Mouse (Mus musculus) embryonic facial prominence, embryonic 15.5 days (tissue): Measurements from ENCODE around the gene Myo1h. TPM values are rescaled to one million over a fixed set of nuclear protein-coding genes. Genes with fewer than 3 reads are reported as not detected.

ENCODE experiments used
- ATAC-seq: fragments of 200-750 bp; cut with Nextera tagmentation; 2 replicates; pipeline ENCODE4 v1.8.0; 2017; ENCODE audit warnings: low read depth, moderate TSS enrichment; ENCODE audit not compliant: insufficient number of reproducible peaks, low FRiP score, low TSS enrichment
- H3K27ac ChIP-seq: fragments of 300-500 bp; sonication (generic); replicated peaks from 2 replicates; pipeline ENCODE4 v1.5.1; 2015; ENCODE audit warnings: mild to moderate bottlenecking, inconsistent platforms
- H3K27me3 ChIP-seq: fragments of 300-500 bp; sonication (generic); 2 replicates; pipeline ENCODE4 v1.6.1; 2015; ENCODE audit warnings: inconsistent platforms
- H3K36me3 ChIP-seq: fragments of 300-500 bp; sonication (generic); 2 replicates; pipeline ENCODE4 v1.6.1; 2015; ENCODE audit warnings: mild to moderate bottlenecking, inconsistent platforms
- H3K4me1 ChIP-seq: fragments of 300-500 bp; sonication (generic); 2 replicates; pipeline ENCODE4 v1.6.1; 2015; ENCODE audit warnings: inconsistent platforms
- H3K4me2 ChIP-seq: fragments of 300-500 bp; sonication (generic); replicated peaks from 2 replicates; pipeline ENCODE4 v1.6.1; 2015; ENCODE audit warnings: mild to moderate bottlenecking, inconsistent platforms
- H3K4me3 ChIP-seq: fragments of 300-500 bp; sonication (generic); replicated peaks from 2 replicates; pipeline ENCODE4 v1.5.1; 2015; ENCODE audit warnings: mild to moderate bottlenecking, inconsistent platforms
- H3K9ac ChIP-seq: fragments of 300-500 bp; sonication (generic); 2 replicates; pipeline ENCODE4 v1.6.1; 2015; ENCODE audit warnings: inconsistent platforms
- H3K9me3 ChIP-seq: fragments of 300-500 bp; sonication (generic); replicated peaks from 2 replicates; pipeline ENCODE4 v1.6.1; 2016; ENCODE audit warnings: inconsistent platforms
- WGBS: fragments of 180-500 bp; shearing (Covaris S2); methylation state at CpG from one replicate; pipeline ENCODE4 v1.1.7; 2015; 5-methylcytosine and 5-hydroxymethylcytosine counted together
- polyA plus RNA-seq: library from polyadenylated mRNA; unstranded; fragments of >200 nt; fragmentation: Nextera tagmentation; extraction: Ambion mirVana; gene quantifications from 2 replicates; pipeline ENCODE4 v1.2.1, GENCODE M21; 2015

Myo1h gene
- polyA plus RNA-seq, 1 experiment from 2014 or later: 5.8 TPM

DNA sequence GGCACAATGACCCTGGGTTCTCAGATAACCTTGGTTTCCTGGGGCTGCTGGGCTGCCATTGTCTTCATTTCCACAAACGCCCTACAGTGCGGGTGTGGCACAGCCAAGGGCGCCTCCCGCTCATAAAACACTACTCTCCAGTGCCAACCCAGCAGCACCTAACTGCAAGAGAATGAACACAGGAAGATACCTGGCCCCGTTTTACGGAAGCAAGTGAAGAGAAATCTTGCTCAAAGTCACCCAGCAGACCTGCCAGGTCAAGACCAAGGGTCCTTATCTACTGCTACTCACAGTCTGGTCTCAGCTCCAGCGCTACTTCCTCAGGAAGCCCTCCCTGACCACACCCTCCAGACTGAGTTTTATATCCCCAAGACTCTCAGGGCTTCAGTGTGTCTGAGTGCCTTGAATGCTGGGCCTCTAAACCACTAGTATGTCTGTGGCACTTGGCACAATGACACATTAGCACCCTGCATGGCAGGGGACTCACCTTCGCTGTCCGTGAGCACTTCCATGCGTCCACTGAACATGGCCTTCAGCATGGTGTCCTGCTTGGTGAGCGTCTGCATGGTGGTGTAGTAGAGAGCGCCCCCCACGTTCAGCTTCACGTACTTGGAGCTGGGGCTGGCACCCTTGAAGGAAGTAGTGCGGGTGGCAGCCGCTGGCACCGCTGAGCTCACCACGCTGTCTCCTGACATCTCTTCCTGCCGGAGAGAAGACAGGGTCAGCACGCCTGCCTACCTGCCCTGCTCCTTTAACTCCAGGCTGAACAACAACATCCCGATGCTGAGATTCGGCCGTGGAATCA, 85.6 kb downstream of the Myo1h start:
- Histone ChIP-seq H3K36me3 (peaks cover 35% of the 10 kb centered on the region), H3K4me2 (no peak overlapping the region), H3K9me3 (no peaks in the 10 kb centered on the region), H3K9ac (no peak overlapping the region; the same call in 1 of the 2 replicates), H3K4me1 (peaks cover 96% of the 10 kb centered on the region), H3K4me3 (no peak overlapping the region), H3K27ac (no peak overlapping the region), H3K27me3 (no peaks in the 10 kb centered on the region)
- ATAC-seq: no peak
- WGBS: 85% methylated on average over 23 of the region's 23 CpGs

DNA sequence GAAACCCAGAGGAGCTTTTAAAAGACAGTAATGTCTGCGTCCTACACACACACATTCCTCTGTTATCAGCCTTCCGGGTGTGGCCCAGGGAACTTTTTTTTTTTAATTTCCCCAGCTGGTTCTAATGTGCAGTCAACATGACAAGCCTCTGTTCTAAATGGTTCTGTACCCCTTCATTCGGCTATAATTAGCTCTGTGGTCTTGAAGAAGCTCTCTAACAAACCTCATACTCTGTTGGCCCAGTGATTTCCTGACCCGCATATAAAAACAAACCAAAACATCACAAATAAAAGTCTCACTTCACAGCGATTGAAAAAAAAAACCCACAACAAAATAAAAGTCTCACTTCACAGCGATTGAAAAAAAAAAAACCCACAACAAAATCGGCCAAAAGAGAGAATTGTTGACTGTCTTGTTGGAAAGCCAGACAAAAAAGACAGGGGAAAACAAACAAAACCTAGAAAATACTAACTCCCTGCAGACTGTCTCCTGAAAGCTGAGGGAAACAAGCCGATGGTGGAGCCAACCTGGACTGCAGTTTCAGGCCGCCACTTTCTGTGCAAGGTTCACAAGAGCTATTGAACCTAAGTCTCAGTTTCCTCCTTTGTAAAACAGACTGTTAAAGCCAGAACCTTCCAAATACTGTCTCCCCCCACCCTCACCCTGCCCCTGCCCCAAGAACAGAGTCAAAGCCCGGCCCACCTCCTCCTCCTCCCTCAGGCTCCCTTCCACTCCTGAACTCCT, 89.4 kb downstream of the Myo1h start:
- Histone ChIP-seq H3K9ac (0 out of 2 replicates have a peak overlapping the region, but pooled peaks have one; percentile 77), H3K9me3 (no peaks in the 10 kb centered on the region), H3K27ac (peak overlapping the region; percentile 88), H3K27me3 (no peaks in the 10 kb centered on the region), H3K4me3 (peak overlapping the region; percentile 76), H3K4me2 (peak overlapping the region; percentile 79), H3K4me1 (peaks cover 74% of the 10 kb centered on the region), H3K36me3 (peaks cover 23% of the 10 kb centered on the region)
- 37% methylated on average over 10 of the region's 10 CpGs for WGBS
- ATAC-seq: no peak

DNA sequence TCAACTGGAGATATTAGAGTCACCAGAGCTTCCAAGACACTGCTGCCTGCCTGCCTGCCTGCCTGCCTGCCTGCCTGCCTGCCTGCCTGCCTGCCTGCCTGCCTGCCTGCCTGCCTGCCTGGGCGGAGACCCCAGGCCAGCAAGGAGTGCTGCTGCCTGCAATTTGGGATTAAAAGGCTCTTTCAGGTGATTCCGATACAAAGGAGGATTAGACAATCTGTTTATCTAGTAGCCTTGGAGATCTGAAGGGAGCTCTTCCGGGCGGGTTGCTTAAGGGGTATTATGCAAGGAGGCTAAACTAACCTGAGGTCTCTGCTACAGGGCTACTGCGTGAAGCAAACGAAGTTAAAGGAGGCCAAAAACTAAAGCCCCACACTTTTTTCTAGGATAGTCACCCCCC, 90.0 kb downstream of the Myo1h start:
- Histone ChIP-seq H3K9me3 (no peaks in the 10 kb centered on the region), H3K4me2 (peak overlapping the region; percentile 79), H3K4me1 (peaks cover 68% of the 10 kb centered on the region), H3K9ac (peak overlapping the region; percentile 77; the same call in 1 of the 2 replicates), H3K4me3 (peak overlapping the region; percentile 76), H3K27me3 (no peaks in the 10 kb centered on the region), H3K36me3 (peaks cover 18% of the 10 kb centered on the region), H3K27ac (peak overlapping the region; percentile 88)
- 21% methylated on average over 6 of the region's 6 CpGs for whole genome bisulfite sequencing
- no peak for ATAC-seq

DNA sequence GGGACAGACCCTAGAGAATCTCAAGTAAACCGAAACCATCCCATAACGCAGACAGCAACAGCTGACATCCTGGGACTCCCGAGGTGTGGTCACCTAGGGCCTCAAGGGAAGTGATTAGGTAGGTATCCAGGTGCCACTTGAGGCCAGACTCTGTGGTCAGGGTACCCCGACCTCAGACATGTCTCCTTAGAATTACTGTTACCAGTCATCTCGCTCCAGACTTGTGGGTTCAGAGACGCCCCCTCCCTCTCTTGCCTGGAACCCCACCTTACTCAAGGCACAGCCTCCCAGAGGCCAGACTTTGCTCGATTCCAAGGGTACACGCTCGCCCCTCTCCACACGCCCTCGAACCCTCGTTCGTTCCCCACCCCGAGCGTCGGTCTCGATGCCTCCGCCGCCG, 90.8 kb downstream of the Myo1h start:
- Histone ChIP-seq H3K9ac (peak overlapping the region; percentile 77), H3K4me1 (peaks cover 59% of the 10 kb centered on the region), H3K4me2 (peak overlapping the region; percentile 79), H3K4me3 (peak overlapping the region; percentile 76), H3K27me3 (no peaks in the 10 kb centered on the region), H3K9me3 (no peaks in the 10 kb centered on the region), H3K27ac (peak overlapping the region; percentile 88), H3K36me3 (peaks cover 17% of the 10 kb centered on the region)
- 1% methylated on average over 20 of the region's 20 CpGs for WGBS
- ATAC-seq: peak; percentile 30; the same call in 1 of the 2 replicates

DNA sequence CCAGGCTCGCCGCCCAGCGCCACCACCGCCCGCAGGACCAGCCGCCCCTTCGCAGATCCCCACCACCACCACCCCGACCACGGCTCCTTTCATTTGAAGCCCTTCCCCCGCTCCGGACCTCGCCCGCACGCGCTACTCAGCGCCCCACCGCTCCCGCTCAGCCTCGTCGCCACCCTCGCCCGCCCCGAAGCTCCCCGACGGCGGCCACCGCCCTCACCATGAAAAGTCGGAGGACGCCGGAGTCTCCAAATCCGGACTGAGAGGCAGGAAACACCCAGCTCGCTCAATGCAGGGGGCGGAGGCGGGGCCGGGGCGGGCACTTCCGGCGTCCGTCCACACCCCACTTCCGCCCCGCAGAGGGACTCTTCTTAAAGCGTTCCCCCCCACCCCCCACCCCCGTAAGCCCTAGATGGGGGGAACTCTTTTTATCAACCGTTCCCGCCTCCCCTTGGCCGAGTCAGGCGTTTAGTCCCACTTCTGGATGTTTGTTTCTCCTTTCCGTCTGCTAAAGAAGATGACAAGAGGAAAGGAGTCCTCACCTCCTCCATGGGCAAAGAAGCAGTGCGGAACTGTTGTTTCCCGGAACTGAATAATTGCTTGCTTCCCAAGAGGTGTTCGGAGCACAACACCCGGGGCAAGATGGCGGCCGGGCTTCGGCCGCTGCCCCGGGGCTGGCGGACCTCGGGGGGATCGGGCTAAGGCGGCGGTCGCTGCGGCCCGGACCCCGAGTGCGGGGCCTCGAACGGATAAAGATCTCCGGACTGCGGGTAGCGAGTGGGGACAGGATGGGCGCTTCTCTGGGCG, 91.4 kb downstream of the Myo1h start, which contains the start of the genes Kctd10 and Ube3b:
Gene Kctd10, minus strand, starts transcription at position 300 of the 804 bp plus-strand sequence.
Gene Ube3b, plus strand, starts transcription at position 399 of the 804 bp plus-strand sequence.
- H3K4me2 ChIP-seq: peak within 1 kb of the TSS; percentile 79
- peak within 1 kb of the TSS; percentile 76 for H3K4me3 ChIP-seq
- no peaks in the 10 kb centered on the region for H3K27me3 ChIP-seq
- H3K36me3 ChIP-seq: peaks cover 17% of the 10 kb centered on the region
- peak; percentile 94 for ATAC-seq
- H3K9me3 ChIP-seq: no peaks in the 10 kb centered on the region
- peak within 1 kb of the TSS; percentile 97 for H3K9ac ChIP-seq
- H3K27ac ChIP-seq: peak within 1 kb of the TSS; percentile 88
- H3K4me1 ChIP-seq: peaks cover 53% of the 10 kb centered on the region
- under 1% methylated on average over 74 of the region's 74 CpGs for WGBS

DNA sequence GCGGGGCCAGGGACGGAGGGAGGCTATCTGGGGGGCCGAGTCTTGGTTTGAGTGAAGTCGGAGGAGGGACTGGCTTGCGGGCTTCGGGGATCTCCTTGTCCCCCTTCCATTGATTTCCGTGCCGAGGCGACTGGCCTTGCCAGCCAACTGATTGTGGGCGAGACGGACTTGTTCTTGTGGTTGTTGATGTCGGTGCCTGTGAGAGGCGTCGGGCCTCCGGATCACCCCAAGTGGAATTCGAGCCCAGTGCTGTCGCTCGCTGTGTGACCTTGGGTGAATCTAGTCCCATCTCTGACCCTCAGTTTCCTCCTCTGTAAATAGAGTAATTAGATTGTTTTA, 92.0 kb downstream of the Myo1h start:
- Histone ChIP-seq H3K4me1 (peaks cover 47% of the 10 kb centered on the region), H3K27ac (peak overlapping the region; percentile 88), H3K36me3 (peaks cover 19% of the 10 kb centered on the region), H3K27me3 (no peaks in the 10 kb centered on the region), H3K9ac (peak overlapping the region; percentile 97), H3K4me2 (peak overlapping the region; percentile 79), H3K9me3 (no peaks in the 10 kb centered on the region), H3K4me3 (peak overlapping the region; percentile 76)
- ATAC-seq: no peak
- WGBS: under 1% methylated on average over 18 of the region's 18 CpGs

DNA sequence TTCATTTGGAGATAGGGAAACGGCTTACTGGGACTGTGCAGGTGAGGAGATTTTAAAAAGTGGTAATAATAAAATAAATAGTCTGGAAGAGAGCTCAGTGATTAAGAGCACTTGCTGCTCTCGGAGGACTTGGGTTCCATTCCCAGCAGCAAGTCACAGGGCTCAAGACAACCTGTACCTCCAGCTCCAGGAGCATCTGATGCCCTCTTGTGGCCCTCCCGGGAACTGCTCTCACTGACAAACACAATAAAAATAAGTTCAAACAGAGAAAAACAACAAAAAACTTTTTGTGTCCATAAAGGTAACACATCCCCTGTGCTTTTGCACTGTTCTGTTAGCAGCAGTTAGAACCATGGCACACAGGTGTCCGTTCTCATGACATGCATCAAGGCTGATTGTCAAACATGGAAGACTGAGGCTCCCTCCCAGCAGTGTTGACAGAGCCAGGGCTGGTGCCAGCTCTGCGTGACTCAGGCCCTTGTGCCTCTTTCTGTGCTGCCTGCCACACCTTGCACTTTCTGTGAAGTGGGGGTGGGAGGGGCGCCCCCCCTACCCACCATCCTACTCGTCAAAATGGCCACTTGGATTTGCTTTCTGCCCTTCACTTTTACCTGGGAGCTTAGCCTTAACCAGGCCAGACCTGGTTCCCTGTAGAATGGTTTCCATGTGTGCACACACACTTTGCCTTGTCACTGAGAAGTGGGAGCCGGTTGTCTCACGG, 94.4 kb downstream of the Myo1h start:
- H3K9ac ChIP-seq: no peak overlapping the region
- no peak overlapping the region for H3K27ac ChIP-seq
- WGBS: 83% methylated on average over 9 of the region's 9 CpGs
- H3K4me3 ChIP-seq: no peak overlapping the region
- H3K9me3 ChIP-seq: no peaks in the 10 kb centered on the region
- no peaks in the 10 kb centered on the region for H3K27me3 ChIP-seq
- no peak overlapping the region for H3K4me2 ChIP-seq
- no peak for ATAC-seq
- H3K4me1 ChIP-seq: peaks cover 26% of the 10 kb centered on the region
- peaks cover 43% of the 10 kb centered on the region for H3K36me3 ChIP-seq

DNA sequence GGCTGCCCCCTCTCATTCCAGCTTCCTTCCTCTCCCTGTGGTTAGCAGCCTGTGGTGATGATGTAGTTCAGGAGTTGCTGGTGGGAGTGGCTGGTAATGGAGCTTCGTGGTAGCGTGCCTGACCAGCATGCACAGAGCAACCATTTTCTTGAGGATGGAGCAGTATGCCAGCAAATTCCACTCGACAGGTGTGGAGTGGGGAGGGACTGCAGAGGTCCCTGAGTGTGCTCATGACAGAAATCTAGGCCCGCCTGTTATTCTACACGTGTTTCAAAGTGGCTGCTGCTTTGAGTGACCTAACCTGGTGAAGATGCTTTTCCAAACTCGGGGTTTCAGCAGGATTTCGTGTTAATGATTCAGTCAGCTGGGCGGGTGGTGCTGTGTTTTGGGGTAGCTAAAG, 95.5 kb downstream of the Myo1h start:
- no peaks in the 10 kb centered on the region for H3K27me3 ChIP-seq
- no peak overlapping the region for H3K9ac ChIP-seq
- peaks cover 54% of the 10 kb centered on the region for H3K36me3 ChIP-seq
- WGBS: 89% methylated on average over 8 of the region's 8 CpGs
- no peak overlapping the region for H3K4me2 ChIP-seq
- H3K4me1 ChIP-seq: peaks cover 15% of the 10 kb centered on the region
- no peak overlapping the region for H3K27ac ChIP-seq
- no peak for ATAC-seq
- no peaks in the 10 kb centered on the region for H3K9me3 ChIP-seq
- H3K4me3 ChIP-seq: no peak overlapping the region

DNA sequence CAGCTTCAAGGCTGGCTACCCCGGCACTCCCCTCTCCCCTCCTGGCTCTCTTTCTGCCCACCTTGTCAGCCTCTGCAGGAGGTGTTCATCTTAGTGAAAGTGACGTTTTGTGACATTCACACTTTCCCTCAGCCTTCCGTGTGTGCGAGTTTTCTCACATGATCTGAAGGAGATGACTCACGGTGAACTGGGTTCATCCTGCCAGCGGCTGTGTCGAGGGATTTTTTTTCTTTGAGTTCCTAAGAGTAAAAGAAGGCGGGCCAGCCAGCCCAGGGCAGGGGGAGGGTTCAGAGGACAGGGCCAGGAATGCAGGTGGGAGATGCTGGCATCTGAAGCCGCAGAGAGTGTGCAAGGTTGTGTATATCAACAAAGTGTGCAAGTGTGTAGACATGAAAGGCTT, 104.2 kb downstream of the Myo1h start:
- H3K4me3 ChIP-seq: no peak overlapping the region
- 68% methylated on average over 9 of the region's 9 CpGs for WGBS

DNA sequence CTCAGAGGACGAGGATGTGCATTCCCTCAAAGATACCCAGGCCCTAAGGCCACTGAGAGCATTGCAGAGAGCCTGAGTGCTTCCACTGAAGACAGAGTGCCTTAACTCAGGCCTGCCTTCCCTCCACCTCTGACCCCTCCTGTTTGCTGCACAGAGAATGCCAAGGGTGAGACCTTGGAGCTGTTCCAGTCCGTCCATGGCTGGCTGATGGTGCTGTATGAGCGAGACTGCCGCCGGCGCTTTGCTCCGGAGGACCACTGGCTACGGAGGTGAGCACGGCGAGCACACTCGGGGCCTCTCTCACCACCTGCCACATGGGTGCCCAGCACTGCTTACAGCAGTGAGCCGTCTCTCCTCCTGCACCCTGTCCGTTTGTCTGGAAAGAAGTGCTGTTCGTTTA, 117.6 kb downstream of the Myo1h start:
- 0 out of 2 replicates have a peak, but pooled peaks cover 4% of the 10 kb centered on the region for H3K4me1 ChIP-seq
- WGBS: 73% methylated on average over 14 of the region's 14 CpGs
- no peak overlapping the region for H3K4me3 ChIP-seq

More for the DNA sequence above, 104.2 kb downstream of the Myo1h start:
- H3K4me1 ChIP-seq: no peaks in the 10 kb centered on the region
- H3K9ac ChIP-seq: no peak overlapping the region
- H3K4me2 ChIP-seq: no peak overlapping the region
- H3K27ac ChIP-seq: 0 out of 2 replicates have a peak overlapping the region, but pooled peaks have one; percentile 44
- no peaks in the 10 kb centered on the region for H3K9me3 ChIP-seq
- ATAC-seq: no peak
- no peaks in the 10 kb centered on the region for H3K27me3 ChIP-seq
- peaks cover 91% of the 10 kb centered on the region for H3K36me3 ChIP-seq

More for the DNA sequence above, 117.6 kb downstream of the Myo1h start:
- no peak for ATAC-seq
- Histone ChIP-seq H3K36me3 (peaks cover 100% of the 10 kb centered on the region), H3K27me3 (no peaks in the 10 kb centered on the region), H3K4me2 (no peak overlapping the region), H3K9me3 (no peaks in the 10 kb centered on the region), H3K9ac (no peak overlapping the region), H3K27ac (no peak overlapping the region)
